Mouse (Mus musculus): ENCODE data around the gene Mtap. TPM values are rescaled to one million over a fixed set of nuclear protein-coding genes. Genes with fewer than 3 reads are reported as not detected.

Mtap gene
- polyA plus RNA-seq, 2 experiments from 2014 or later = 40.5 to 42.3 TPM

Other genes with a start within 250 kb of the Mtap start
- gene Cdkn2a, start 157.5 kb downstream of the Mtap start, polyA plus RNA-seq (2017; shearing (Covaris generic)) = under 1 TPM in 1 of 2 experiments, not detected in 1; 0.60 TPM
- under 1 TPM; 0.24 to 0.36 TPM for gene Cdkn2b, start 173.9 kb downstream of the Mtap start, polyA plus RNA-seq (2017; shearing (Covaris generic))